12 mouse cellular contexts compared by ENCODE assay signal in genomic region chr9:35110567-35110966, GRCm38 (mm10). TPM values are rescaled to one million over a fixed set of nuclear protein-coding genes. Genes with fewer than 3 reads are reported as not detected.
DNase-seq lines count a peak whose midpoint lies in the region; ATAC-seq and TF ChIP-seq lines count a peak whose summit lies in the region.
"Had no signal": no experiment of that assay in that cellular context is flagged by ENCODE, and none has a peak within 500 bp of the region (broad histone marks: within the 10 kb centered on the region; RNA-seq: fewer than 3 reads in every experiment).

No protein-coding gene starts in this region.

- H3K4me3 ChIP-seq in forebrain, embryonic 10.5 days, result no peak overlapping the region
- H3K4me3 ChIP-seq in forebrain, postnatal 0 days (ENCODE audit: low read depth, low read length), result no peak overlapping the region
- H3K4me3 ChIP-seq in liver, adult 2 months (ENCODE audit: insufficient read depth, low read depth, low read length), result no peak overlapping the region
- H3K4me3 ChIP-seq in intestine, postnatal 0 days (ENCODE audit: low read depth, low read length), result no peak overlapping the region
- no peak overlapping the region for H3K4me3 ChIP-seq in small intestine, adult 2 months (ENCODE audit: low read depth, low read length)
- H3K4me3 ChIP-seq: neural tube, embryonic 15.5 days had no signal

- H3K9me3 ChIP-seq in forebrain, embryonic 10.5 days, result no peaks in the 10 kb centered on the region
- no peaks in the 10 kb centered on the region for H3K9me3 ChIP-seq in forebrain, postnatal 0 days (ENCODE audit: low read length)
- no peaks in the 10 kb centered on the region for H3K9me3 ChIP-seq in intestine, postnatal 0 days (ENCODE audit: control insufficient read depth)
- H3K9me3 ChIP-seq: neural tube, embryonic 15.5 days had no signal

- DNase-seq in forebrain, embryonic 10.5 days (ENCODE audit: extremely low spot score, low spot score), result no peak
- DNase-seq in forebrain, postnatal 0 days, result no peak
- peak; percentile 90 for DNase-seq in liver, adult 2 months (ENCODE audit: extremely low read depth, low read depth, low spot score)
- DNase-seq in liver, result no peak
- no peak for DNase-seq in right cerebral cortex, adult 18-20 months
- DNase-seq: right cerebral cortex, postnatal 14 days; thymus, postnatal 36 days had no signal

- TF ChIP-seq CTCF in forebrain, postnatal 0 days (IDR thresholded peaks at IDR 0.05; ENCODE audit: low read depth), result no peak
- TF ChIP-seq CTCF in liver, adult 2 months (IDR thresholded peaks at IDR 0.05; ENCODE audit: low read depth, low read length), result no peak
- no peak for TF ChIP-seq CTCF in intestine, postnatal 0 days (IDR thresholded peaks at IDR 0.05; ENCODE audit: low read depth)
- TF ChIP-seq CTCF in small intestine, adult 2 months (IDR thresholded peaks at IDR 0.05; ENCODE audit: extremely low read depth, insufficient read length, insufficient replicate concordance, low read depth, low read length), result no peak

- TF ChIP-seq POLR2A in liver, adult 2 months (IDR thresholded peaks at IDR 0.05; ENCODE audit: extremely low read depth, insufficient read depth, low read length), result no peak
- TF ChIP-seq POLR2A in small intestine, adult 2 months (IDR thresholded peaks at IDR 0.05; ENCODE audit: low read depth, low read length), result no peak

- H3K36me3 ChIP-seq in forebrain, embryonic 10.5 days (replicated peaks), result no peaks in the 10 kb centered on the region
- H3K36me3 ChIP-seq in forebrain, postnatal 0 days (ENCODE audit: insufficient read depth), result no peaks in the 10 kb centered on the region
- H3K36me3 ChIP-seq in liver, adult 2 months (ENCODE audit: control insufficient read depth, insufficient read depth, low read length), result no peaks in the 10 kb centered on the region
- H3K36me3 ChIP-seq in intestine, postnatal 0 days (ENCODE audit: control insufficient read depth, insufficient read depth), result 0 out of 2 replicates have a peak, but pooled peaks cover 6% of the 10 kb centered on the region
- H3K36me3 ChIP-seq in small intestine, adult 2 months (ENCODE audit: control insufficient read depth, insufficient read depth, low read length), result no peaks in the 10 kb centered on the region
- H3K36me3 ChIP-seq: neural tube, embryonic 15.5 days had no signal

- WGBS in forebrain, embryonic 10.5 days, result 81% methylated on average over 4 of the region's 4 CpGs
- 71% methylated on average over 4 of the region's 4 CpGs for WGBS in forebrain, postnatal 0 days
- 20% methylated on average over 4 of the region's 4 CpGs for WGBS in liver, adult 2 months
- 46% methylated on average over 4 of the region's 4 CpGs for WGBS in intestine, postnatal 0 days
- 32% methylated on average over 4 of the region's 4 CpGs for WGBS in small intestine, adult 2 months

- no peak overlapping the region for H3K4me2 ChIP-seq in forebrain, postnatal 0 days (ENCODE audit: low read depth)
- H3K4me2 ChIP-seq in intestine, postnatal 0 days (replicated peaks; ENCODE audit: low read depth), result 0 out of 2 replicates have a peak overlapping the region, but pooled peaks have one; percentile 6
- H3K4me2 ChIP-seq: neural tube, embryonic 15.5 days had no signal

- no peak overlapping the region for H3K9ac ChIP-seq in forebrain, postnatal 0 days
- H3K9ac ChIP-seq in liver, adult 2 months (ENCODE audit: low read depth, low read length), result peak overlapping the region; percentile 16; the same call in 1 of the 2 replicates
- no peak overlapping the region for H3K9ac ChIP-seq in intestine, postnatal 0 days (ENCODE audit: low read depth, low read length)
- H3K9ac ChIP-seq: neural tube, embryonic 15.5 days had no signal

- no peak for ATAC-seq in forebrain, postnatal 0 days
- ATAC-seq in intestine, postnatal 0 days, result 0 out of 2 replicates have a peak, but pooled peaks have one; percentile 17
- ATAC-seq: activated CD4-positive, CD25-positive, alpha-beta regulatory T cell, adult 4 months; hindbrain, embryonic 16.5 days had no signal

- H3K4me1 ChIP-seq in forebrain, embryonic 10.5 days, result peaks cover 62% of the 10 kb centered on the region
- no peaks in the 10 kb centered on the region for H3K4me1 ChIP-seq in forebrain, postnatal 0 days (ENCODE audit: insufficient read depth)
- H3K4me1 ChIP-seq in liver, adult 2 months (ENCODE audit: control insufficient read depth, insufficient read depth, low read length), result peaks cover 66% of the 10 kb centered on the region
- peaks cover 14% of the 10 kb centered on the region for H3K4me1 ChIP-seq in intestine, postnatal 0 days (replicated peaks; ENCODE audit: control insufficient read depth, insufficient read depth, low read length)
- peaks cover 58% of the 10 kb centered on the region for H3K4me1 ChIP-seq in small intestine, adult 2 months (ENCODE audit: control insufficient read depth, insufficient read depth, insufficient read length, low read length)

- no peaks in the 10 kb centered on the region for H3K27me3 ChIP-seq in forebrain, embryonic 10.5 days (ENCODE audit: poor library complexity, severe bottlenecking)
- H3K27me3 ChIP-seq in forebrain, postnatal 0 days (ENCODE audit: insufficient read depth, low read length), result no peaks in the 10 kb centered on the region
- H3K27me3 ChIP-seq in liver, adult 2 months (ENCODE audit: control insufficient read depth, insufficient read depth, low read length), result no peaks in the 10 kb centered on the region
- H3K27me3 ChIP-seq in intestine, postnatal 0 days (replicated peaks; ENCODE audit: control insufficient read depth, insufficient read depth, low read length), result no peaks in the 10 kb centered on the region
- H3K27me3 ChIP-seq in small intestine, adult 2 months (ENCODE audit: control insufficient read depth, insufficient read depth, low read length), result no peaks in the 10 kb centered on the region
- H3K27me3 ChIP-seq: neural tube, embryonic 15.5 days had no signal

- H3K79me2 ChIP-seq in liver, adult 2 months (ENCODE audit: control insufficient read depth, insufficient read depth, low read length), result peaks cover 71% of the 10 kb centered on the region; the same call in 1 of the 2 replicates

- 0 out of 2 replicates have a peak overlapping the region, but pooled peaks have one; percentile 15 for H3K27ac ChIP-seq in forebrain, embryonic 10.5 days
- H3K27ac ChIP-seq in forebrain, postnatal 0 days (ENCODE audit: low read depth, low read length), result no peak overlapping the region
- H3K27ac ChIP-seq in liver, adult 2 months (replicated peaks; ENCODE audit: insufficient read depth, low read depth, low read length), result peak overlapping the region; percentile 51
- H3K27ac ChIP-seq in intestine, postnatal 0 days (ENCODE audit: low read depth, low read length), result peak overlapping the region; percentile 36
- peak overlapping the region; percentile 90 for H3K27ac ChIP-seq in small intestine, adult 2 months (ENCODE audit: insufficient read depth, low read depth, low read length)
- H3K27ac ChIP-seq: neural tube, embryonic 15.5 days had no signal

RNA-seq across cellular contexts. Expression of gene St3gal4, which starts 8.5 kb away (rescaled TPM):
- 14.5 and 15.0 TPM in 2 replicates for polyA plus RNA-seq in forebrain, embryonic 10.5 days (2016; fragmentation: Nextera tagmentation; extraction: Ambion mirVana)
- 22.6 and 23.5 TPM in 2 replicates for total RNA-seq in forebrain, postnatal 0 days (2014; rRNA removed)
- polyA plus RNA-seq in forebrain, postnatal 0 days (2015; fragmentation: Nextera tagmentation; extraction: Ambion mirVana), result 16.1 and 18.2 TPM in 2 replicates
- total RNA-seq in liver, adult 2 months (2014; rRNA removed), result 72.2 and 74.6 TPM in 2 replicates
- polyA plus RNA-seq in liver, adult 2 months (2012; rRNA removed), result 26.5 TPM in 2 replicates
- polyA plus RNA-seq in intestine, postnatal 0 days (2015; fragmentation: Nextera tagmentation; extraction: Ambion mirVana), result 242 and 257 TPM in 2 replicates
- polyA plus RNA-seq in small intestine, adult 2 months (2012; rRNA removed), result 97.6 and 354 TPM in 2 replicates
